Mouse (Mus musculus) heart, postnatal 0 days (tissue): ENCODE results near the gene Ttc23l.

Experiments used
- CTCF ChIP-seq: IDR thresholded peaks from 2 replicates; pipeline ENCODE4 v1.5.1; 2016; ENCODE audit warnings: antibody characterized with exemption, control low read depth, low read depth
- EP300 ChIP-seq: IDR thresholded peaks from 2 replicates; pipeline ENCODE4 v1.6.1; 2016; ENCODE audit warnings: antibody characterized with exemption, low read depth

DNA sequence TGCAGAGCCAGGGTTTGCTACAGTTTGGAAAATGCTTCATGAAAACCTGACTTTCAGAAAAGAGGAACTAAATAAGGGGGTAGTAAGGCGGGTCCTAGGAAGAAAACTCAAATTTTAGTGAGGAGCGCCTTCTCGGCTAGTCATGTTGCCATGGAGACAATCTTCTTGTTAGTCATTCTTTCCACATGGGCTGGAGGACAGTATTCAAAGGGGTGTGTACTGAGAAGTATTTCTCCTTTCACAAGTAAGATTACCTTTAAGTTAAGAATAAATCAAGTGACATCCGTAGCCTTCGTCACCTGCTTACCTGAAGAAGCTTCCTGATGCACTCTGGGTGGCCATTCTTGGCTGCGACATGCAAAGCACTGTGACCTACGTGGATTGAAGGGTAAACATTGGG is 40.9 kb upstream of the Ttc23l start:
- TF ChIP-seq CTCF (no peak), EP300 (no peak)
